Mouse (Mus musculus) C2C12 (cell line): ENCODE data around the gene Camk2d. TPM values are rescaled to one million over a fixed set of nuclear protein-coding genes. Genes with fewer than 3 reads are reported as not detected.

Experiments
- H3K27me3 ChIP-seq: one replicate; pipeline ENCODE4 v1.6.1; 2011; ENCODE audit not compliant: control insufficient read depth, insufficient read depth, insufficient read length
- H3K36me3 ChIP-seq: one replicate; pipeline ENCODE4 v1.6.1; 2011; ENCODE audit not compliant: control insufficient read depth, insufficient read depth
- H3K4me3 ChIP-seq: one replicate; pipeline ENCODE4 v1.5.1; 2011; ENCODE audit warnings: mild to moderate bottlenecking, control low read depth; ENCODE audit not compliant: poor library complexity, insufficient read depth, severe bottlenecking
- H3K79me2 ChIP-seq: one replicate; pipeline ENCODE4 v1.6.1; 2011; ENCODE audit not compliant: control insufficient read depth, insufficient read depth
- H3K79me3 ChIP-seq: one replicate; pipeline ENCODE4 v1.6.1; 2011; ENCODE audit warnings: low read depth, control low read depth
- H3ac ChIP-seq: one replicate; pipeline ENCODE3; 2011; ENCODE audit warnings: low read depth; ENCODE audit not compliant: control insufficient read depth, insufficient read length
- CEBPB ChIP-seq: IDR thresholded peaks from one replicate; pipeline ENCODE4 v1.6.1; 2011; ENCODE audit warnings: low read depth, mild to moderate bottlenecking, control low read depth, moderate library complexity
- CTCF ChIP-seq: IDR thresholded peaks from one replicate; pipeline ENCODE4 v1.5.1; 2011; ENCODE audit not compliant: control insufficient read depth, insufficient read depth, insufficient read length
- FOSL1 ChIP-seq: IDR thresholded peaks from one replicate; pipeline ENCODE4 v1.8.0; 2011; ENCODE audit warnings: mild to moderate bottlenecking, low read length; ENCODE audit not compliant: poor library complexity, insufficient read depth, severe bottlenecking
- MAX ChIP-seq: IDR thresholded peaks from one replicate; pipeline ENCODE4 v1.6.1; 2011; ENCODE audit warnings: mild to moderate bottlenecking, control low read depth
- MYOD1 ChIP-seq: IDR thresholded peaks from one replicate; pipeline ENCODE4 v1.6.1; 2011; ENCODE audit warnings: low read depth; ENCODE audit not compliant: control insufficient read depth, insufficient read length
- MYOG ChIP-seq: IDR thresholded peaks from one replicate; pipeline ENCODE4 v1.6.1; 2011; ENCODE audit not compliant: control insufficient read depth, insufficient read length; ENCODE audit errors: extremely low read depth
- USF1 ChIP-seq: IDR thresholded peaks from one replicate; pipeline ENCODE4 v1.6.1; 2011; ENCODE audit warnings: low read depth, mild to moderate bottlenecking, control low read depth, moderate library complexity
- polyA plus RNA-seq: library from polyadenylated mRNA; unstranded; fragments of >200 nt; fragmentation: generic; extraction: Trizol; gene quantifications from one replicate; pipeline ENCODE4 v1.2.1, GENCODE M21; 2012; ENCODE audit warnings: missing spikeins

Gene Camk2d
- polyA plus RNA-seq, 1 experiment = 23.5 TPM

- Histone ChIP-seq H3K36me3 (no peaks in the 10 kb centered on the region), H3K79me2 (peaks cover 74% of the 10 kb centered on the region), H3K79me3 (peaks cover 36% of the 10 kb centered on the region), H3K4me3 (no peak overlapping the region), H3K27me3 (no peaks in the 10 kb centered on the region), H3ac (no peak overlapping the region)
- TF ChIP-seq CEBPB = no peak
- no peak for TF ChIP-seq MYOG
These were observed 75.2 kb downstream of the Camk2d start for GRCm38 (mm10) chr3:126671292-126671691.

GRCm38 (mm10) chr3:126681051-126681450, 84.9 kb downstream of the Camk2d start:
- TF ChIP-seq FOSL1 (no peak), CTCF (no peak), MYOD1 (no peak), MYOG (no peak), CEBPB (no peak)
- H3K27me3 ChIP-seq = no peaks in the 10 kb centered on the region

GRCm38 (mm10) chr3:126681996-126682395, 85.9 kb downstream of the Camk2d start:
- H3K79me2 ChIP-seq = peaks cover 75% of the 10 kb centered on the region
- H3ac ChIP-seq = no peak overlapping the region
- H3K36me3 ChIP-seq = peaks cover 4% of the 10 kb centered on the region
- no peaks in the 10 kb centered on the region for H3K27me3 ChIP-seq
- H3K79me3 ChIP-seq = peaks cover 41% of the 10 kb centered on the region
- no peak for TF ChIP-seq CEBPB
- TF ChIP-seq CTCF = no peak
- TF ChIP-seq MAX = no peak
- TF ChIP-seq USF1 = no peak
- TF ChIP-seq MYOD1 = no peak
- TF ChIP-seq MYOG = no peak
- TF ChIP-seq FOSL1 = no peak
- no peak overlapping the region for H3K4me3 ChIP-seq

More at GRCm38 (mm10) chr3:126681051-126681450, 84.9 kb downstream of the Camk2d start:
- H3K79me3 ChIP-seq = peaks cover 39% of the 10 kb centered on the region
- H3K36me3 ChIP-seq = peaks cover 4% of the 10 kb centered on the region
- H3K79me2 ChIP-seq = peaks cover 84% of the 10 kb centered on the region
- H3K4me3 ChIP-seq = no peak overlapping the region
- H3ac ChIP-seq = no peak overlapping the region

GRCm38 (mm10) chr3:126685363-126685762, 89.3 kb downstream of the Camk2d start:
- Histone ChIP-seq H3ac (no peak overlapping the region), H3K27me3 (no peaks in the 10 kb centered on the region), H3K79me3 (peaks cover 25% of the 10 kb centered on the region), H3K4me3 (no peak overlapping the region), H3K36me3 (no peaks in the 10 kb centered on the region), H3K79me2 (peaks cover 53% of the 10 kb centered on the region)
- no peak for TF ChIP-seq FOSL1
- no peak for TF ChIP-seq CEBPB
- no peak for TF ChIP-seq CTCF
- no peak for TF ChIP-seq USF1
- no peak for TF ChIP-seq MYOD1
- TF ChIP-seq MYOG = no peak
- no peak for TF ChIP-seq MAX

GRCm38 (mm10) chr3:126687150-126687549, 91.0 kb downstream of the Camk2d start:
- peaks cover 51% of the 10 kb centered on the region for H3K79me2 ChIP-seq
- no peaks in the 10 kb centered on the region for H3K36me3 ChIP-seq
- peaks cover 22% of the 10 kb centered on the region for H3K79me3 ChIP-seq
- no peak overlapping the region for H3ac ChIP-seq
- H3K27me3 ChIP-seq = no peaks in the 10 kb centered on the region
- H3K4me3 ChIP-seq = no peak overlapping the region
- no peak for TF ChIP-seq MYOG
- TF ChIP-seq CEBPB = no peak
- no peak for TF ChIP-seq CTCF
- no peak for TF ChIP-seq USF1
- TF ChIP-seq MAX = no peak
- no peak for TF ChIP-seq MYOD1
- TF ChIP-seq FOSL1 = no peak

GRCm38 (mm10) chr3:126688516-126688915, 92.4 kb downstream of the Camk2d start:
- H3K79me3 ChIP-seq = peaks cover 15% of the 10 kb centered on the region
- H3K4me3 ChIP-seq = no peak overlapping the region
- TF ChIP-seq CTCF = no peak
- TF ChIP-seq FOSL1 = no peak
- no peak for TF ChIP-seq USF1
- TF ChIP-seq CEBPB = no peak
- TF ChIP-seq MAX = no peak
- TF ChIP-seq MYOD1 = no peak
- no peak for TF ChIP-seq MYOG
- H3ac ChIP-seq = no peak overlapping the region
- H3K27me3 ChIP-seq = no peaks in the 10 kb centered on the region
- H3K79me2 ChIP-seq = peaks cover 52% of the 10 kb centered on the region
- H3K36me3 ChIP-seq = no peaks in the 10 kb centered on the region
